Mouse (Mus musculus) layer of hippocampus, postnatal 10 days (tissue): ENCODE results near the gene Aldh5a1. TPM values are rescaled to one million over a fixed set of nuclear protein-coding genes. Genes with fewer than 3 reads are reported as not detected.
"Not testable (repeated sequence)": the region's sequence is repeated elsewhere in the genome, so short reads cannot be mapped to it uniquely, and the experiment has no call there.

Experiments used
- DNase-seq, 2 experiments: peaks; one replicate each; pipeline ENCODE4 v3.0.0; 2021; ENCODE audit warnings: low spot score in 2 of 2
- long read RNA-seq: library from polyadenylated mRNA; stranded (forward); transcript quantifications from one replicate; pipeline ENCODE4 v2.0.0, GENCODE M21; 2023
- total RNA-seq, 2 experiments: library from RNA; stranded (reverse); gene quantifications; 2 replicates each; pipeline ENCODE4 v1.2.3; 2021

The Aldh5a1 gene
- total RNA-seq: 10 to 100 TPM; 66.6 to 68.9 TPM
- long read RNA-seq, full-length matches to known transcripts: 5 of 15 reads
- long read RNA-seq, partial matches to known transcripts: 0 of 15 reads
- long read RNA-seq, other reads (novel, unspliced or antisense): 10 of 15 reads

- peak; percentile 78 to 90 for DNase-seq
These were observed at the start of gene Aldh5a1 for GRCm38 (mm10) chr13:24937108-24937838. Gene Aldh5a1 (minus strand): TSS chr13:24937661.

GRCm38 (mm10) chr13:24985435-24985834, 48.0 kb upstream of the Aldh5a1 start:
- DNase-seq: peak in 1 of 2 experiments; percentile 49

DNA sequence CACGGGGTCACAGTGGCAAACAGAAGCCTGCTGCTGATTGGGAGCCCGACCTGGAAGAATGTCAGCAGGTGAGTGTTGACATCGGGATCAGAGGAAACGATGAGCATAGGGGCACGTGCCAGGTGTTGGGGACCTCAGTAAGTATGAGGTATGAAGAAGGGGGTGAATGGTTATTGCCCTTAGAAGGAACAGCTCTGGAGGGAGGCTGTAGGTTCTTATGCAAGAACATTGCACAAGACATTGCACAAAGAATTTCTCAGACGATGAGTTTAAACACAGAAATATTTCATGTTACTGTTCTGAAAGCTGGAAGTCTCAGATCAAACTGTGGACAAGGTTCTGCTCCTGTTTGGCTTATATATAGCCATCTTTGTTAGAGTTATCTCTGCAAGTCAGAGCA, 43.6 kb upstream of the Aldh5a1 start:
- DNase-seq: no peak

- no peak for DNase-seq
These were observed 40.4 kb upstream of the Aldh5a1 start for GRCm38 (mm10) chr13:24977820-24978342.

GRCm38 (mm10) chr13:24976384-24976783, 38.9 kb upstream of the Aldh5a1 start:
- DNase-seq: no peak

- not testable (repeated sequence) for DNase-seq
These were observed 34.3 kb upstream of the Aldh5a1 start for GRCm38 (mm10) chr13:24971776-24972175.

DNA sequence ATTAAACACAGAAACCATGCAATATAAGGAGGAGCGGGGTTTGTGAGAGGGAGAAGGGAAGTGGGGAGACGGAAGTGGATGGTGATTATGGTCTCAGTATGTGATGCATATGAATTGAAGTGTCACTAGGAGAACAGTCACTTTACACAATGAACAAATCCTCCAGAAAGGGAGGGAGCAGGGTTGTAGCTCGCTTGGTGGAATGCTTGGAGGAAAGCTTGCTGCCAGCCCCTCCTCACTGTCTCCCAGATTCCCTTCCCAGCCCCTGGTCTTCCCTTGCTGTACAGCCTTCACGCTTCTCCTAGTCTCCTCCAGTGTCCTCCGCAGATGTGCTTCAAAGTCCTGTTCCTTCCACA, 28.4 kb upstream of the Aldh5a1 start:
- no peak for DNase-seq

DNA sequence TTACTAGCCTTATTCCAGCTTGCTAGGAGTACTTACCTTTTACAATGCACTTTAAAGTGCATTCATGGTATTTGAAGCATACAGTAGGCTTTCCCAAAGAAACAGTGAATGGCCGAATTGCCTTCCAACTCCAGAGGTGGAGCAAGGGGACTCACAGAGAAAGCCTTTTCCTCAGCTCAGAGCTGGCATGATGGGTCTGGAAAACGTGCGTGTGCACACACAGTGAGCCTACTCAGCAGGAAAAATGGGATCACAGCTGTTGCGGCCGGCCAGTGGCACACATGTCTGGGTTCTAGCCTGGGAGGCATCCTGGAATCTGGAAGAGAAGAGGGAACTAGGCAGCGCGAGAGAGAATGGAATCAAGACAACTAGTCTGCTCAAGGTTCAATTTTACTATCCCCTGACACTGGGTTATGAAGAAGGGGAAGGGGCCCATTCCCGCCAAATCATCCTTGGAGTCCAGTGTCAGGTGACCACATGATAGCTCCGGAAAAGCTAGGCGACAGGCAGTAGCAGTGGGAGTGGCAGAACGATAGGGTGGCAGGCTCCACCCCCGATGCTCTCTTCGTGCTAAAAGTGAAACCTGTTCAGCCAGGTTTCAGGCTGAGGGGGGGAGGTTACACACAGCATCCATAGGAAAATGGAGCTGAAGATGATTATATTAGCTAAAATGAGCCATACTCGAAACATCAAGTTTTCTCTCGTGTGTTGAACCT, 27.8 kb upstream of the Aldh5a1 start:
- no peak for DNase-seq

GRCm38 (mm10) chr13:24962119-24962518, 24.7 kb upstream of the Aldh5a1 start:
- no peak for DNase-seq

- DNase-seq: no peak
These were observed 22.6 kb upstream of the Aldh5a1 start for GRCm38 (mm10) chr13:24960084-24960483.

- no peak for DNase-seq
These were observed 21.2 kb upstream of the Aldh5a1 start for GRCm38 (mm10) chr13:24958671-24959070.

- DNase-seq: no peak
These were observed 18.0 kb upstream of the Aldh5a1 start for GRCm38 (mm10) chr13:24955500-24955899.

DNA sequence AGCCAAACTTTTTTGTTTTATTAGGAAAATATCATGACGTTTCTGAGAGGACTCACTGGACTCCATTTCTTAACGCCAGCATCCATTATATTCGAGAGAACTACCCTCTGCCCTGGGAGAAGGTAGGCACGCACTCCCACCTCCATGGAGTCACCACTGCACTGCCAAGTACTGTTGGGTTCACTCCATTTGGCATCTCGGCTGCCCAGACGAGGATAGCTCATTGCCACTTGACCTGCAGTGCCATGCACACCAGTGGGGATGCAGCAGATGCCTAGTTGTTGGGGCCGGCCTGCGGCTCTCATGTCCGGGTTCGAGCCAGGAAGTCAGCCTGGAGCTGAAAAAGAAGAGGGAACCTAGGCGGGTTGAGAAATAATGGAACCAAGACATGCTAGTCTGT, 17.6 kb upstream of the Aldh5a1 start:
- DNase-seq: no peak

DNA sequence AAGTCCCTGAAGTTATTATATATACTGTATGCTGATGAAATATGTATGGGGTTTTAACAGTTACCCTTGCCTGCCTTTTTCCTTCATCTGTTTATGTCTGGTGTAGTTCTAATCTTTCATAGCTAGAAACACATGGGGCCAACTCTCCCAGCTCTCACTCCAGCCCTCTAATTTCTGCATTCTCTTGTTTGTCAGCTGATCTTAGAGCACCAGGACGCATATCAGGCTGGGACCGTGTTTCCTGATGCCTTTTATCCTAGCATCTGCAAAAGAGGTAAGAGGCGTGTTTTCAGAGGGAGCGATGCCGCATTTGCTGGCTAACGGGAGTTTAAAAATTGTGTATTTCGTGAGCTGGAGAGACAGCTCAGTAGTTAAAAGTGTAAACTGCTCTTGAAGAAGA, 15.2 kb upstream of the Aldh5a1 start:
- no peak for DNase-seq

DNA sequence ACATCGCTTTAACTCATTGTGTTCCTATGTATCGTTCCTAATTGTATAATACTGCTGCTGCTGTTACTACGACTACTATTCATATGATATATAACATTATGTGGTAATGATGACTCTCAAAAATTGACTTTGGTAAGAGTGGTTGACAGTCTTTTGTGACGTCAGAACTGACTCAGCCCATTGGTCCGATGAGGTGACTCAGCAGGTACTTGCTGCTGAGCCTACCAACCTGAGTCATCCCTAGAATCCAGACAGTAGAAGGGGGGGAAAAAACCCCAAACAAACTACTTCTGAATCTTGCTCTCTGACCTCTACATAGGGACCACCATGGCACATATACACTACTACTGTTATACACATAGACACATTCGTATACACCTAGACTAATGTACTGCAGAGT, 11.4 kb upstream of the Aldh5a1 start:
- no peak for DNase-seq

DNA sequence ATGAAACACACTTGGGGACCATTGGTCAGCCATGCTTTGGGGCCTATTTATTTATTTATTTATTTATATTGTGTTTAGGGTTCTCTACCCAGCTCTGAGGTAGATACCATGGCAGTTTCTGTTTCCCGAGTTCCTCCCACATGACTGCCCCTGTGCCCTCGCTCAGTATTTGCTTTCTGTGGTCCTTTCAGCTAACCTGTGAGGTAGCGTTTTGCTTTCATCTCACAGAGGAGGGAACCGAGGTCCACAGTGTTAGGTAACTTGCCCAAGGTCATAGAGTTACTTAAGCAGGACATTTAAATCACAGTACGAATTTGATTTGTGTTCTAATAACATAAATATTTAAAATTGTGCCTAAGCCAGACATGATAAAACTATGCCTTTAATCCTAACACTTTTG, 9.7 kb upstream of the Aldh5a1 start:
- DNase-seq: no peak

DNA sequence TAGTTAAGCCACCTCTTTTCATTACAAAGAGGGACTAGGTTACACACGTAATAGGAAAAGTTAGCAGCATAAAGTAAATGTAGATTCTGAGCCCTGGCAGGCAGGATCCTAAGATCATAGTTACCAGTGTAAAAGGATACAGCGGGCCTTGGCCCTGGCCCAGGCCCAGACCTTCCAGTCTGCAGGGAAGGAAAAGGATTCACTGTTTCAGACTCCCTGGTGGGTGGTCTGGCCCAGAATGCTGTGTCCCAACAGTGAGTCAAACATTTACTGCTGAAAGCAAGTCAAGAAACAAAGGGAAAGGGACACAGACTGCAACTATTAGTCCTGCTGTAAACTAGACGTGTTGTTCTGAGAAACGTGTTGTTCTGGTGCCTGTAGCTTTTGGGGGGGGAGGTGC, 8.1 kb upstream of the Aldh5a1 start:
- peak in 1 of 2 experiments; percentile 36 for DNase-seq

DNA sequence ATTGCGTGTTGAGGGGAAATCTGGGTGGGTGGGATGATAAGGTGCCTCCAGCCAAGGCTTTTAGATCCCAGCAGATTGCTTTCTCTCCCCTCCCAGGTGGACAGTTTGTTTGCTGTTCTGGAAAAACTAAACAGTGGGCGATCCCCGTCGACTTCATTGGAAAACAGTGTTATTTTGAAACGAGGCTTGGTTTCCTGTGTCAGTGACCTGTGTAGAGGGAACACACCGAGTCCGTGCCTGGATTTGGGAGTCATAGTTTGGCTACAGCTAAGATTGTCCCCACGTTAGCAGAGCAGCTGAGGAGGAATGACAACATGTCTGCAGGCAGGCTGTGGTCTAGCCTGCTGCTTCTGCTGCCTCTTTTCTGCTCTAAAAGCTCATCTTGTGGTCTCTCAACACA, 5.8 kb upstream of the Aldh5a1 start:
- DNase-seq: no peak

- DNase-seq: peak in 1 of 2 experiments; percentile 49
These were observed 5.2 kb upstream of the Aldh5a1 start, which contains the start of gene Gpld1 for GRCm38 (mm10) chr13:24942512-24943282. Gene Gpld1 (plus strand): TSS chr13:24943152.

- DNase-seq: no peak
These were observed 2.0 kb upstream of the Aldh5a1 start for GRCm38 (mm10) chr13:24939472-24939871.

DNA sequence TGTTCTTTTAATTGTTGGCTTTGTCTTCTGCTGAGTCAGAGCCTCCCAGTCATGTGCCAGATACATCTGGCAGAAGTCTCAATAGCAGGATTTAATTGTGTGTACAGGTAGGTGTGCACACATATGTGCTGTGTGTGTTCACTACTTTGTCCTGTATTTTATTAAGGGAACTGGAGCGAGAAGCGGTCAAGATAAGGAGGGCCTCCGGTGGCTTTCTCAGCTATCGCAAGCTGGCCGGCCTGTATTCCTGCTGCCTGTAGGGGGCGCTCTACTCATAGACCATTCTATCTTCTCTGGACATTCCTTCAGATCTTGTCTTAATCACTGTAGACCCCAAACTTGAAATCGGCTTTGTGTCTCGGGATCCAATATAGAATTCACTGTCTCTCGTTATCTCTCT, 1.2 kb upstream of the Aldh5a1 start:
- DNase-seq: peak; percentile 86

- DNase-seq: no peak
These were observed 342 bp upstream of the Aldh5a1 start for GRCm38 (mm10) chr13:24937839-24938166.
